Mouse (Mus musculus) CH12.LX (cell line): Measurements from ENCODE around the gene Pkdrej.

Experiments used
- CHD1 ChIP-seq: IDR thresholded peaks from 2 replicates; pipeline ENCODE4 v1.6.1; 2012; ENCODE audit warnings: low read depth, low read length, improper control_type of control experiment, inconsistent platforms
- CTCF ChIP-seq, 2 experiments: IDR thresholded peaks in 1 of 2; conservative IDR thresholded peaks in 1 of 2; 2 replicates each; pipeline ENCODE4 v1.5.1; 2011 to 2012; ENCODE audit warnings: low read depth in 2 of 2, low read length in 2 of 2, improper control_type of control experiment in 1 of 2, inconsistent platforms in 1 of 2, mild to moderate bottlenecking in 1 of 2, moderate library complexity in 1 of 2
- JUND ChIP-seq: conservative IDR thresholded peaks from 2 replicates; pipeline ENCODE4 v1.6.1; 2011; ENCODE audit warnings: low read depth, low read length, improper control_type of control experiment
- NRF1 ChIP-seq: IDR thresholded peaks from 2 replicates; pipeline ENCODE4 v1.6.1; 2014; ENCODE audit warnings: low read depth, mild to moderate bottlenecking, inconsistent platforms, low read length, improper control_type of control experiment, moderate library complexity
- POLR2A ChIP-seq: IDR thresholded peaks from 2 replicates; pipeline ENCODE4 v1.6.1; 2011; ENCODE audit warnings: low read depth, mild to moderate bottlenecking, improper control_type of control experiment, low read length
- TBP ChIP-seq: conservative IDR thresholded peaks from 2 replicates; pipeline ENCODE4 v1.6.1; 2011; ENCODE audit warnings: low read depth, low read length, improper control_type of control experiment

DNA sequence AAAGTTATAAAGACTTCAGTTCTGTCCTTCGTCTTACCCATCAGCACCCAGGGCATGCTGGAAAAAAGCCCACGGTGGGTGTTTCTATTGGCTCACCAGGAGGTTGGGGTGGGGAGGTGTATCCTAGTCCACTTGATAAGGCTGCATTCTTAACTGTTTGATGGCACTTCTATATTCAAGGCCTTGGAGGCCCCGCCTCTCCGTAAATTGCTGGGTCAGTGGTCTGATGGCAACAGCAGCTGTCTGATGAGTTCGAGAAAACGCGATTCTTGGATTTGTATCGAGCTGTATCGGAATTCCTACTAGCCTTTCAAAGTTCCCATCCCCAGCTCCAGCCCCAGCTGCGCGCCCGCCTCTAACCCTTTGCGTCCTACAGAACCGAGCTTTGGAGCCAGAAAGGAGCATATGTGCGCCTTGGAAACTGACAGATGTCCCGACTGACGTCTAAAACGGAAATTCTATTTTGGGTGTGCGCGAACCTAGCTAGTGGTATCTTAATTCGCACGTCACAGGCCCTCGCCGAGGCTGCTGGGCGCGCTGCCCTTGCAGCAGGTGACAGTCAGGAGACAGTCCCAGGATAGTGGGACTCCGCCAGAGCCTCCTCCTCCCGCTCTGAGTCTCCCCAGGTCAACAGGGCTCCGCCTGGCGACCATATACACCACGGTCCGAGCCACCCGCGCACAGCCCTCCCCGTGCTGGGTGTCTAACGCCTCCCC, 10.6 kb downstream of the Pkdrej start:
- TF ChIP-seq CTCF (conservative IDR thresholded peaks at IDR 0.05 in 1 of 2, IDR thresholded peaks at IDR 0.05 in 1 of 2; ENCODE audit: low read depth in 2 of 2, low read length in 2 of 2) (peak in 1 of 2 experiments; percentile 16; a peak in 1 of 4 replicates), JUND (no peak), POLR2A (no peak), NRF1 (no peak), TBP (no peak), CHD1 (no peak)
